Mouse (Mus musculus) layer of hippocampus, adult 9-11 months (tissue): ENCODE measurements at regions not wholly inside any gene's neighbourhood (a gene's known extent, or its start where the extent isn't known, plus 50 kb on each side); places are given as distances from the start of the nearest gene placed in this dataset.

Experiments used
- DNase-seq: peaks from one replicate; pipeline ENCODE4 v3.0.0; 2022

DNA sequence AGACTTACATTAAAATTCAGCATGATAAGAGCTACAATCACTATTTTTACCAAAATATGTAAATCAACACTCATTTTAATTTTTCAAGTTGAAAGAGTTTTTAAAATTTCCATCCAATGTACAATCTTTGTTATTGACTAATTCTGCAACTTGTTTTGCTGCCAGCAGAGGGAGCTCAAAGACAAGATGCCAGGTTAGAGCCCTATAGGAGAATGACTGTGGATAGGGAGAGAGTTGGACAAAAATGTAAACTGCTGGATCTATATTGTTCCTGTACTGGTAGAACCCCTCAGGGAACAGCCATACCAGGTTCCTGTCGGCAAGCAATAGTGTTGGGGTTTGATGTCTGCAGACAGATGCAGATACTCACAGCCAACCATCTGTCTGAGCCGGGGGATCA, 288.8 kb upstream of the 4930550L24Rik start:
- peak; percentile 2 for DNase-seq
